Mouse (Mus musculus) stomach, postnatal 0 days (tissue): ENCODE data around the gene Wdr5.

Experiments used
- CTCF ChIP-seq: IDR thresholded peaks from 2 replicates; pipeline ENCODE4 v1.5.1; 2016; ENCODE audit warnings: antibody characterized with exemption, low read depth, mild to moderate bottlenecking, moderate library complexity
- EP300 ChIP-seq: optimal IDR thresholded peaks from 2 replicates; pipeline ENCODE3; 2016; ENCODE audit warnings: antibody characterized with exemption

DNA sequence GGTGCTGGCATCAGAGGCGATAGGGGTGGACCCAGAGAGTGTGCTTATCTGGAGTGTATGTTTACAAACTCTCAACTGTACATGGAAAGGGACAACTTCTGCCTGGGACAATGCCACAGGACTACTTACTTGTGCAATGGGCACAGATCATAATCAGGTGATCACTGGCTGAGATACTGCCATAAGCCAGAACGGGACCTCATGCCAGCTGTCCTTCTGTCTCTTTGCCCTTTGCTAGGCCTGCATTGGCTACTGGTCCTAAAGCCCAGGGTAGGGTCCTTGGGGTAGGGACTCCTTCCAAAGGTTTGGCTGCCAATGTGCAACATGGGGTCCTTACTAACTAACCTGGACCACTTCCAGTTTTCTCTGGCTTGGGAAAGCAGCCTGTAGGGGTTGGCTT is 68.1 kb downstream of the Wdr5 start:
- TF ChIP-seq CTCF (no peak), EP300 (no peak)
